Mouse (Mus musculus) intestine, postnatal 0 days (tissue): Measurements from ENCODE around the gene Dido1. TPM values are rescaled to one million over a fixed set of nuclear protein-coding genes. Genes with fewer than 3 reads are reported as not detected.

Experiments
- ATAC-seq: fragments of 200-750 bp; cut with Nextera tagmentation; 2 replicates; pipeline ENCODE4 v1.8.0; 2017; ENCODE audit warnings: mild to moderate bottlenecking, moderate TSS enrichment, moderate library complexity
- H3K27ac ChIP-seq: fragments of 300-500 bp; sonication (generic); 2 replicates; pipeline ENCODE4 v1.5.1; 2014; ENCODE audit warnings: mild to moderate bottlenecking, low read depth, low read length, moderate library complexity
- H3K27me3 ChIP-seq: fragments of 300-500 bp; sonication (generic); replicated peaks from 2 replicates; pipeline ENCODE4 v1.6.1; 2014; ENCODE audit warnings: low read length, mixed read lengths; ENCODE audit not compliant: control insufficient read depth, insufficient read depth
- H3K36me3 ChIP-seq: fragments of 300-500 bp; sonication (generic); 2 replicates; pipeline ENCODE4 v1.6.1; 2014; ENCODE audit warnings: mild to moderate bottlenecking, moderate library complexity; ENCODE audit not compliant: control insufficient read depth, insufficient read depth
- H3K4me1 ChIP-seq: fragments of 300-500 bp; sonication (generic); replicated peaks from 2 replicates; pipeline ENCODE4 v1.6.1; 2014; ENCODE audit warnings: antibody characterized with exemption, low read length, mixed read lengths; ENCODE audit not compliant: control insufficient read depth, insufficient read depth
- H3K4me2 ChIP-seq: fragments of 300-500 bp; sonication (generic); replicated peaks from 2 replicates; pipeline ENCODE4 v1.6.1; 2014; ENCODE audit warnings: low read depth, mild to moderate bottlenecking, moderate library complexity
- H3K4me3 ChIP-seq: fragments of 300-500 bp; sonication (generic); 2 replicates; pipeline ENCODE4 v1.5.1; 2014; ENCODE audit warnings: low read depth, low read length
- H3K9ac ChIP-seq: fragments of 300-500 bp; sonication (generic); 2 replicates; pipeline ENCODE4 v1.6.1; 2014; ENCODE audit warnings: mild to moderate bottlenecking, low read depth, low read length
- H3K9me3 ChIP-seq: fragments of 300-500 bp; sonication (generic); 2 replicates; pipeline ENCODE4 v1.6.1; 2016; ENCODE audit warnings: mixed run types; ENCODE audit not compliant: control insufficient read depth
- CTCF ChIP-seq: sonication (generic); IDR thresholded peaks from 2 replicates; pipeline ENCODE4 v1.5.1; 2016; ENCODE audit warnings: low read depth, mild to moderate bottlenecking, control low read depth, antibody characterized with exemption, moderate library complexity
- WGBS: fragments of 180-500 bp; shearing (Covaris S2); extraction: QIAGEN DNeasy Blood & Tissue Kit; methylation state at CpG from one replicate; pipeline ENCODE4 v1.1.7; 2014; 5-methylcytosine and 5-hydroxymethylcytosine counted together
- polyA plus RNA-seq: library from polyadenylated mRNA; unstranded; fragments of >200 nt; fragmentation: Nextera tagmentation; extraction: Ambion mirVana; gene quantifications from 2 replicates; pipeline ENCODE4 v1.2.1, GENCODE M21; 2015

The Dido1 gene
- polyA plus RNA-seq, 1 experiment from 2014 or later = 7.8 TPM

DNA sequence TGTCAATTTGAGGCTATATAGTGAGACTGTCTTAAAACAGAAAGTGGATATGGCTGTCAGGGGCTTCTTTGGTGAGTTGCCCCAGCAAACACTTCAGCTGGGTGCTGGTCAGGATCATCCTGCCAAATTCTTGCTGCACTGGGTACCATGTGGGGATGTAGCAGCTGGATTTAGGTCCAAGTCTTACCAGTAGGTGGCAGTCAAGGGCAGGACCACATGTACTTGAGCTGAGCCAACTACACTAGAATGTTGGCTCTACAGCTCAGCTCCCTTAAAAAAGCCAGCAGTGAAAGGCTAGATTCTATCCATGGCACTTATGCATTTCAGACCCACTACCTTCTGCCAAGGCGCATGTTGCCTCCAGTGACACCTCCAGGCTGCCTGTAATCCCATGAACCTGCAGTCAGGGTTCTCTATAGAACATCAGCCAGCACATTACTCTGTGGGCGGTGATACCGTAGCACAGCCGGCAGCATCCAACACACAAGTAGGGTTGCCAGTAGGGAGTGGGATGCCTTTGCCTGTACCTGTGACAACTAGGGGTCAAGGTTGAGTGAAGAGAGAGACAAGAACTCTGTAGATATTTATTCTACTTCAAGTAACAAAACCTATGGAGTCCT, 52.3 kb downstream of the Dido1 start:
- peak; percentile 51 for ATAC-seq
- no peak overlapping the region for H3K27ac ChIP-seq
- peak; percentile 92 for TF ChIP-seq CTCF
- whole genome bisulfite sequencing = 83% methylated on average over 4 of the region's 4 CpGs
- H3K36me3 ChIP-seq = peaks cover 19% of the 10 kb centered on the region
- no peak overlapping the region for H3K4me3 ChIP-seq
- no peak overlapping the region for H3K4me2 ChIP-seq
- H3K9ac ChIP-seq = no peak overlapping the region
- no peaks in the 10 kb centered on the region for H3K9me3 ChIP-seq
- no peaks in the 10 kb centered on the region for H3K4me1 ChIP-seq
- H3K27me3 ChIP-seq = no peaks in the 10 kb centered on the region

DNA sequence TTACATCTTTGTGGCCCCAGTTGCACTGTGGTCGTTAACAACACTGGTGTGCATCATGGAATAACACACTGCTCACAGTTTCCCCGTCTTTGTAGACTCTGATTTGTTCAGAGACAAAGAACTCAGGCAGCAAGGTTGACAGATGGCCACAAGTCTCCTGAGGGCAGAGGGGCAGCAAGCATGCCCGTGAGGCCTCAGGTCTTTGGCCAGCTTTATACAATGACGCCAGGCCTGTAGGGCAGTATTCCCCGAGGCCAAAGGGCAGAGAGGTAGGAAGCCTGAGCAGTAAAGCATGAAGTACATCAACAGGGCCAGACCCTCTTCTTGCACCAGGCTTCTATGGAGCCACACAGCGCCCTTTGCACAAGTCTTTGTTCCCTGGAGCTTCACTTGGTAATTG, 54.6 kb downstream of the Dido1 start:
- Histone ChIP-seq H3K9me3 (no peaks in the 10 kb centered on the region), H3K36me3 (no peaks in the 10 kb centered on the region), H3K4me2 (no peak overlapping the region), H3K9ac (no peak overlapping the region), H3K27ac (no peak overlapping the region), H3K27me3 (no peaks in the 10 kb centered on the region), H3K4me3 (no peak overlapping the region), H3K4me1 (no peaks in the 10 kb centered on the region)
- WGBS = 67% methylated on average over 6 of the region's 6 CpGs
- no peak for TF ChIP-seq CTCF
- no peak for ATAC-seq

GRCm38 (mm10) chr2:180654666-180655065, 55.1 kb downstream of the Dido1 start:
- no peak overlapping the region for H3K4me3 ChIP-seq
- H3K4me2 ChIP-seq = no peak overlapping the region
- H3K4me1 ChIP-seq = no peaks in the 10 kb centered on the region
- no peak for TF ChIP-seq CTCF
- H3K9ac ChIP-seq = no peak overlapping the region
- no peaks in the 10 kb centered on the region for H3K9me3 ChIP-seq
- H3K27me3 ChIP-seq = no peaks in the 10 kb centered on the region
- no peaks in the 10 kb centered on the region for H3K36me3 ChIP-seq
- 84% methylated on average over 7 of the region's 7 CpGs for WGBS
- H3K27ac ChIP-seq = no peak overlapping the region
- ATAC-seq = no peak

DNA sequence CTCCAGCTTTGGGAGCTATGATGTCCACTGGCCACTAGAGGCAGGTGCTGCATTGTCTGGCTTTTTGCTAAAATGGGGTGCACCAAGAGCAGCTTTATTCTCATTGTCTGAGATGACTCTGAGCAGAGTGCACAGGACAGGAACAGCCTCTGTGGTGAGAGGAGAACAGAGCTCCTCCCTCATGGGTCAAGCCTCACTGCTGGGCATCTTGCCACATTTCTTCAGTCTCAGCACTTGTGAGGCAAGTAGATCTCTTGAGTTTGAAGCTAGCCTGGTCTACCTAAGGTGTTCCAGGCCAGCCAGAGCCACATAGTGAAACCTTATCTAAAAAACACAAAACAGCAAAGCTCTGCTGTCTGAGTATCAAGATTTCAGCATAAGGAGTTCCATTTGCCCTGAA, 63.0 kb downstream of the Dido1 start:
- Histone ChIP-seq H3K27ac (no peak overlapping the region), H3K4me2 (no peak overlapping the region), H3K9me3 (peaks cover 12% of the 10 kb centered on the region), H3K27me3 (peaks cover 20% of the 10 kb centered on the region), H3K9ac (no peak overlapping the region), H3K36me3 (no peaks in the 10 kb centered on the region), H3K4me3 (no peak overlapping the region), H3K4me1 (no peaks in the 10 kb centered on the region)
- TF ChIP-seq CTCF = peak; percentile 29; the same call in 1 of the 2 replicates
- ATAC-seq = no peak

DNA sequence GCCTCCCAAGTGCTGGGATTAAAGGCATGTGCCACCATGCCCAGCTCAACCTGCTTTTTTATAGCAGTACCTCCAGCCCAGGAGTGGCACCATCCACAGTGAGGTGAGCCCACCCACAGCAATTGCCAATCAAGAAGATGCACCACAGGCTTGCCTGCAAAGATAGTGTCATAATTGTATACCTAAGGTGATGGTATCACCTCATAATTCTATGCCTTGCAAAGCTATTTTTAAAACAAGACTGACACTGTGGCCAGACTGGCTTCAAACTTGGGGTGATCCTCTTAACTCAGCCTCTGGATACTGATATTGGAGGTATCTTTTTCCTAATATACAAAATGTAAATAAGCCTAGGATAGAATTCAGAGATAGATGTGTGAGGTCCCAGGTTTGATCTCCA, 66.2 kb downstream of the Dido1 start:
- no peaks in the 10 kb centered on the region for H3K36me3 ChIP-seq
- H3K9me3 ChIP-seq = peaks cover 12% of the 10 kb centered on the region
- H3K27me3 ChIP-seq = peaks cover 40% of the 10 kb centered on the region
- no peak overlapping the region for H3K4me3 ChIP-seq
- H3K4me2 ChIP-seq = no peak overlapping the region
- H3K9ac ChIP-seq = no peak overlapping the region
- H3K27ac ChIP-seq = no peak overlapping the region
- H3K4me1 ChIP-seq = no peaks in the 10 kb centered on the region
- ATAC-seq = no peak
- no peak for TF ChIP-seq CTCF

DNA sequence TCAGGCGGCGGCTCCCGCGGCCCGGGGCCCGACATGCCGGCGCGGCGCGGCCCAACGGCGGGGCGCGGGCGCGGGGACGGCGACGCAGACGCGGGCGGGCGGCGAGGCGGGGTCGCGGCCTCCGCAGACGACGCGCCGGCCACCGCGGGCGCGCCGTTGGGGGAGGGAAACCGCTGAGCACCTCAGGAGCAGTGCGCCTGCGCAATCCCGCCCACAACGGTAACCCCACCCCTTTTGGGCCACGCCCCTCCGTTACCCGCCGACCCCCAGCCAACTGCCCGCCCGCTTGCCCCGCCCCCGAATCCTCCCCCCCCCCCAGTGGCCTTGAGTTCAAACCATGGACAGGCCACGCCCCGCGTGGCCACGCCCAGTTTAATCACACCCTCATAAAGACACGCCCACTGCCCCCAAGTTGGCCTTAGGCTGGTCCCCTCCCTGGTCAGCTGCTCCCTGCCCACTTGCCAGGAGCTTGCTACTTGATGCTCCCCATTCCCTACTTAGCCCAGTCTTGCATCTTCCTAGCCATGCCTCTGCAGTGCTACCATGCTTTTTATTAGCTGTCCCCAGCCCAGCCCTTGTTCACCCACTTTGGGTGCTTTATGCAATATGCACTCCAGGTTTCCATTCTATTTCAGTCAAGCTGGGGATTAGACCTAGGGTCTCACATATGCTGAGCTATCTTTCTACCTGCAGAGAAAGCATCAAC, 67.1 kb downstream of the Dido1 start, which contains the start of gene Tcfl5:
Gene Tcfl5, minus strand, starts transcription at position 154 of the 706 bp plus-strand sequence.
- Histone ChIP-seq H3K27me3 (peaks cover 40% of the 10 kb centered on the region), H3K36me3 (no peaks in the 10 kb centered on the region), H3K9me3 (peaks cover 12% of the 10 kb centered on the region), H3K27ac (no peak within 1 kb of the TSS), H3K4me1 (no peaks in the 10 kb centered on the region), H3K4me3 (peak within 1 kb of the TSS; percentile 27), H3K4me2 (peak within 1 kb of the TSS; percentile 53), H3K9ac (no peak within 1 kb of the TSS)
- 8% methylated on average over 44 of the region's 56 CpGs for WGBS
- no peak for ATAC-seq
- no peak for TF ChIP-seq CTCF
